Mouse (Mus musculus) thymus, adult 2 months (tissue): ENCODE measurements around the gene Samd4. TPM values are rescaled to one million over a fixed set of nuclear protein-coding genes. Genes with fewer than 3 reads are reported as not detected.

Source experiments
- DNase-seq: peaks from one replicate; pipeline ENCODE4 v3.0.0; 2021
- H3K27ac ChIP-seq: fragments of 200-500 bp; 2 replicates; pipeline ENCODE4 v1.5.1; 2012; ENCODE audit warnings: low read length, control low read depth; ENCODE audit not compliant: control insufficient read depth, insufficient read depth
- H3K27me3 ChIP-seq: fragments of 200-500 bp; 2 replicates; pipeline ENCODE4 v1.6.1; 2012; ENCODE audit warnings: mild to moderate bottlenecking, low read length, moderate library complexity, mixed read lengths; ENCODE audit not compliant: control insufficient read depth, insufficient read depth
- H3K36me3 ChIP-seq: fragments of 200-500 bp; 2 replicates; pipeline ENCODE4 v1.6.1; 2012; ENCODE audit warnings: mild to moderate bottlenecking, low read length, moderate library complexity; ENCODE audit not compliant: control insufficient read depth, insufficient read depth
- H3K4me1 ChIP-seq: fragments of 200-500 bp; replicated peaks from 2 replicates; pipeline ENCODE4 v1.6.1; 2012; ENCODE audit warnings: low read length; ENCODE audit not compliant: control insufficient read depth, insufficient read depth
- H3K4me3 ChIP-seq: fragments of 200-500 bp; 2 replicates; pipeline ENCODE4 v1.5.1; 2012; ENCODE audit warnings: mild to moderate bottlenecking, low read length, control low read depth, moderate library complexity; ENCODE audit not compliant: control insufficient read depth, insufficient read depth
- CTCF ChIP-seq: fragments of 200-500 bp; IDR thresholded peaks from 2 replicates; pipeline ENCODE4 v1.5.1; 2012; ENCODE audit warnings: mild to moderate bottlenecking, control low read depth, low read length, moderate library complexity, borderline replicate concordance; ENCODE audit not compliant: control insufficient read depth, poor library complexity, insufficient read depth; ENCODE audit errors: extremely low read depth
- POLR2A ChIP-seq: fragments of 200-500 bp; IDR thresholded peaks from 2 replicates; pipeline ENCODE4 v1.6.1; 2012; ENCODE audit warnings: mild to moderate bottlenecking, low read length, control low read depth, moderate library complexity; ENCODE audit not compliant: control insufficient read depth, poor library complexity, insufficient read depth; ENCODE audit errors: extremely low read depth
- WGBS: fragments of 180-500 bp; shearing (Covaris S2); methylation state at CpG from one replicate; pipeline ENCODE4 v1.1.7; 2018; 5-methylcytosine and 5-hydroxymethylcytosine counted together
- polyA plus RNA-seq: library from polyadenylated mRNA; depleted of rRNA; stranded (reverse); fragments of >200 nt; gene quantifications from 2 replicates; pipeline ENCODE4 v1.2.3, GENCODE M21; 2012; rRNA removed

The Samd4 gene
- 1.5 and 3.1 TPM in 2 replicates for polyA plus RNA-seq

GRCm38 (mm10) chr14:46882431-46883067 is at the start of gene Samd4:
Gene Samd4 (plus strand): TSS chr14:46882854.
- peak; percentile 5 for DNase-seq
- WGBS = 2% methylated on average over 54 of the region's 54 CpGs
- peaks cover 23% of the 10 kb centered on the region for H3K27me3 ChIP-seq
- TF ChIP-seq POLR2A (no peak), CTCF (no peak)
- H3K27ac ChIP-seq = no peak within 1 kb of the TSS
- no peaks in the 10 kb centered on the region for H3K36me3 ChIP-seq
- peak within 1 kb of the TSS; percentile 20 for H3K4me3 ChIP-seq
- H3K4me1 ChIP-seq = peaks cover 10% of the 10 kb centered on the region

- DNase-seq = no peak
- Histone ChIP-seq H3K4me3 (no peak overlapping the region), H3K27me3 (no peaks in the 10 kb centered on the region), H3K4me1 (no peaks in the 10 kb centered on the region), H3K36me3 (no peaks in the 10 kb centered on the region), H3K27ac (no peak overlapping the region)
- TF ChIP-seq POLR2A (no peak), CTCF (no peak)
- WGBS = 88% methylated on average over 4 of the region's 4 CpGs
Observed at GRCm38 (mm10) chr14:46839326-46839725, 43.3 kb upstream of the Samd4 start.

GRCm38 (mm10) chr14:46845706-46846105 is 36.9 kb upstream of the Samd4 start:
- no peaks in the 10 kb centered on the region for H3K4me1 ChIP-seq
- TF ChIP-seq POLR2A (no peak), CTCF (no peak)
- no peak overlapping the region for H3K27ac ChIP-seq
- no peak overlapping the region for H3K4me3 ChIP-seq
- 95% methylated on average over 11 of the region's 11 CpGs for WGBS
- no peaks in the 10 kb centered on the region for H3K27me3 ChIP-seq
- no peak for DNase-seq
- no peaks in the 10 kb centered on the region for H3K36me3 ChIP-seq

- no peaks in the 10 kb centered on the region for H3K4me1 ChIP-seq
- H3K27me3 ChIP-seq = no peaks in the 10 kb centered on the region
- H3K4me3 ChIP-seq = no peak overlapping the region
- no peak overlapping the region for H3K27ac ChIP-seq
- WGBS = 96% methylated on average over 4 of the region's 4 CpGs
- DNase-seq = no peak
- H3K36me3 ChIP-seq = no peaks in the 10 kb centered on the region
- TF ChIP-seq POLR2A = no peak
- TF ChIP-seq CTCF = no peak
Observed at GRCm38 (mm10) chr14:46848063-46848590, 34.5 kb upstream of the Samd4 start.

- no peak for TF ChIP-seq POLR2A
- no peak for TF ChIP-seq CTCF
- DNase-seq = no peak
- H3K27ac ChIP-seq = no peak overlapping the region
- H3K27me3 ChIP-seq = no peaks in the 10 kb centered on the region
- WGBS = 93% methylated on average over 5 of the region's 5 CpGs
- no peak overlapping the region for H3K4me3 ChIP-seq
- H3K36me3 ChIP-seq = no peaks in the 10 kb centered on the region
- H3K4me1 ChIP-seq = no peaks in the 10 kb centered on the region
Observed at GRCm38 (mm10) chr14:46848736-46849135, 33.9 kb upstream of the Samd4 start.

- no peak for TF ChIP-seq CTCF
- TF ChIP-seq POLR2A = no peak
- Histone ChIP-seq H3K27ac (no peak overlapping the region), H3K36me3 (no peaks in the 10 kb centered on the region), H3K4me1 (no peaks in the 10 kb centered on the region), H3K27me3 (no peaks in the 10 kb centered on the region), H3K4me3 (no peak overlapping the region)
- no peak for DNase-seq
- 90% methylated on average over 1 of the region's 1 CpGs for WGBS
Observed at GRCm38 (mm10) chr14:46849769-46850168, 32.9 kb upstream of the Samd4 start.
